Mouse (Mus musculus): ENCODE measurements around the gene Uchl3. TPM values are rescaled to one million over a fixed set of nuclear protein-coding genes. Genes with fewer than 3 reads are reported as not detected.

Uchl3 gene
- polyA plus RNA-seq, 1 experiment from 2014 or later: 127 TPM

Other genes starting within 250 kb of the Uchl3 start
- 9.4 and 11.1 TPM in 2 replicates for gene Tbc1d4, start 44.8 kb upstream of the Uchl3 start, polyA plus RNA-seq (2016; fragmentation: Nextera tagmentation; extraction: Ambion mirVana)
- 87.2 and 101 TPM in 2 replicates for gene Commd6, start 13.3 kb upstream of the Uchl3 start, polyA plus RNA-seq (2016; fragmentation: Nextera tagmentation; extraction: Ambion mirVana)
- 2.0 and 2.3 TPM in 2 replicates for gene Gm9922, start 75.8 kb downstream of the Uchl3 start, polyA plus RNA-seq (2016; fragmentation: Nextera tagmentation; extraction: Ambion mirVana)
- 10.6 and 13.8 TPM in 2 replicates for gene Lmo7, start 76.0 kb downstream of the Uchl3 start, polyA plus RNA-seq (2016; fragmentation: Nextera tagmentation; extraction: Ambion mirVana)

Data from embryonic facial prominence, embryonic 12.5 days (tissue).